25 mouse cellular contexts compared by ENCODE assay signal in genomic region chr9:70665372-70666145, GRCm38 (mm10). TPM values are rescaled to one million over a fixed set of nuclear protein-coding genes. Genes with fewer than 3 reads are reported as not detected.
A peak's percentile ranks its signal among the peaks of the same experiment; 100 is the strongest.
DNase-seq lines count a peak whose midpoint lies in the region; ATAC-seq and TF ChIP-seq lines count a peak whose summit lies in the region.
"Had no signal": no experiment of that assay in that cellular context is flagged by ENCODE, and none has a peak within 500 bp of the region (broad histone marks: within the 10 kb centered on the region; RNA-seq: fewer than 3 reads in every experiment).

No protein-coding gene starts in this region.

- TF ChIP-seq CTCF in hindbrain, postnatal 0 days (IDR thresholded peaks at IDR 0.05; ENCODE audit: low read depth) = no peak; the same call in 1 of the 2 replicates
- TF ChIP-seq CTCF in ES-Bruce4 (IDR thresholded peaks at IDR 0.05; ENCODE audit: low read depth, low read length) = peak; percentile 14

- ATAC-seq in hindbrain, postnatal 0 days = peak; percentile 61; the same call in 1 of the 2 replicates
- ATAC-seq: intestine, embryonic 16.5 days; midbrain, embryonic 13.5 days had no signal

- TF ChIP-seq POLR2A in ES-Bruce4 (IDR thresholded peaks at IDR 0.05; ENCODE audit: insufficient read depth, low read length) = no peak

- no peak overlapping the region for H3K4me2 ChIP-seq in hindbrain, postnatal 0 days (ENCODE audit: low read depth, low read length)
- H3K4me2 ChIP-seq: heart, embryonic 15.5 days; hindbrain, embryonic 15.5 days; kidney, embryonic 15.5 days; lung, embryonic 15.5 days; midbrain, embryonic 13.5 days; neural tube, embryonic 12.5 days had no signal

- no peak overlapping the region for H3K9ac ChIP-seq in hindbrain, postnatal 0 days (replicated peaks; ENCODE audit: low read length)
- H3K9ac ChIP-seq in ES-Bruce4 (ENCODE audit: low read depth, poor library complexity, severe bottlenecking) = no peak overlapping the region
- H3K9ac ChIP-seq: heart, embryonic 15.5 days; hindbrain, embryonic 15.5 days; kidney, embryonic 15.5 days; lung, embryonic 15.5 days; midbrain, embryonic 13.5 days; neural tube, embryonic 12.5 days had no signal

- WGBS in hindbrain, postnatal 0 days = 54% methylated on average over 16 of the region's 16 CpGs
- 76% methylated on average over 16 of the region's 16 CpGs for WGBS in hindbrain, embryonic 10.5 days

- no peaks in the 10 kb centered on the region for H3K4me1 ChIP-seq in hindbrain, postnatal 0 days (ENCODE audit: insufficient read depth, low read length)
- no peaks in the 10 kb centered on the region for H3K4me1 ChIP-seq in hindbrain, embryonic 10.5 days (replicated peaks)
- H3K4me1 ChIP-seq in ES-Bruce4 (ENCODE audit: control insufficient read depth, insufficient read depth, low read length) = no peaks in the 10 kb centered on the region
- H3K4me1 ChIP-seq: embryonic facial prominence, embryonic 10.5 days; hindbrain, embryonic 15.5 days; kidney, embryonic 15.5 days; limb, embryonic 10.5 days; lung, embryonic 15.5 days; midbrain, embryonic 13.5 days; neural tube, embryonic 12.5 days had no signal

- DNase-seq in hindbrain, postnatal 0 days (ENCODE audit: low spot score) = peak; percentile 66
- DNase-seq in hindbrain, embryonic 10.5 days (ENCODE audit: low spot score) = no peak
- peak; percentile 93 for DNase-seq in cerebellum, adult 11 months
- peak; percentile 97 for DNase-seq in cerebellum, adult 9-11 months
- DNase-seq in layer of hippocampus, adult 8-10 months (ENCODE audit: low spot score in 2 of 2) = no peak
- DNase-seq in kidney, adult 9 months = no peak
- no peak for DNase-seq in heart, postnatal 4 days
- DNase-seq: adrenal gland, adult 2 months; heart, postnatal 36 days; lung, postnatal 36 days; right cerebral cortex, postnatal 25 days; spleen, adult 18-20 months had no signal

- no peak overlapping the region for H3K4me3 ChIP-seq in hindbrain, postnatal 0 days (ENCODE audit: low read length)
- H3K4me3 ChIP-seq in hindbrain, embryonic 10.5 days = no peak overlapping the region
- H3K4me3 ChIP-seq in ES-Bruce4 (ENCODE audit: low read depth, low read length) = no peak overlapping the region
- H3K4me3 ChIP-seq: embryonic facial prominence, embryonic 10.5 days; heart, embryonic 15.5 days; hindbrain, embryonic 15.5 days; kidney, embryonic 15.5 days; left cerebral cortex, adult 2 months; limb, embryonic 10.5 days; lung, embryonic 15.5 days; megakaryocyte, embryonic 14.5 days; midbrain, embryonic 13.5 days; neural tube, embryonic 12.5 days had no signal

- H3K36me3 ChIP-seq in hindbrain, postnatal 0 days (ENCODE audit: insufficient read depth, low read length) = no peaks in the 10 kb centered on the region
- H3K36me3 ChIP-seq in hindbrain, embryonic 10.5 days = no peaks in the 10 kb centered on the region
- H3K36me3 ChIP-seq in ES-Bruce4 (ENCODE audit: control insufficient read depth, insufficient read depth, low read length, poor library complexity, severe bottlenecking) = no peaks in the 10 kb centered on the region
- H3K36me3 ChIP-seq: embryonic facial prominence, embryonic 10.5 days; heart, embryonic 15.5 days; hindbrain, embryonic 15.5 days; kidney, embryonic 15.5 days; limb, embryonic 10.5 days; lung, embryonic 15.5 days; midbrain, embryonic 13.5 days; neural tube, embryonic 12.5 days had no signal

- H3K27me3 ChIP-seq in hindbrain, postnatal 0 days (ENCODE audit: insufficient read depth, low read length) = no peaks in the 10 kb centered on the region
- no peaks in the 10 kb centered on the region for H3K27me3 ChIP-seq in hindbrain, embryonic 10.5 days (ENCODE audit: insufficient read depth, poor library complexity, severe bottlenecking)
- H3K27me3 ChIP-seq in ES-Bruce4 (ENCODE audit: control insufficient read depth, insufficient read depth, low read length, poor library complexity, severe bottlenecking) = no peaks in the 10 kb centered on the region
- H3K27me3 ChIP-seq: heart, embryonic 15.5 days; hindbrain, embryonic 15.5 days; kidney, embryonic 15.5 days; lung, embryonic 15.5 days; megakaryocyte, embryonic 14.5 days; midbrain, embryonic 13.5 days; neural tube, embryonic 12.5 days had no signal

- H3K9me3 ChIP-seq in hindbrain, postnatal 0 days (ENCODE audit: low read length) = no peaks in the 10 kb centered on the region
- H3K9me3 ChIP-seq in hindbrain, embryonic 10.5 days = no peaks in the 10 kb centered on the region
- H3K9me3 ChIP-seq in ES-Bruce4 (replicated peaks; ENCODE audit: control insufficient read depth, insufficient read depth, low read length, poor library complexity, severe bottlenecking) = no peaks in the 10 kb centered on the region
- H3K9me3 ChIP-seq: heart, embryonic 15.5 days; hindbrain, embryonic 15.5 days; limb, embryonic 10.5 days; lung, embryonic 15.5 days; midbrain, embryonic 13.5 days had no signal

- TF ChIP-seq EP300 in ES-Bruce4 (IDR thresholded peaks at IDR 0.05; ENCODE audit: insufficient read depth, low read depth, low read length) = no peak

- no peak overlapping the region; the same call in 1 of the 2 replicates for H3K27ac ChIP-seq in hindbrain, postnatal 0 days
- no peak overlapping the region for H3K27ac ChIP-seq in hindbrain, embryonic 10.5 days
- H3K27ac ChIP-seq in ES-Bruce4 (ENCODE audit: insufficient read depth, low read length) = no peak overlapping the region
- H3K27ac ChIP-seq: embryonic facial prominence, embryonic 10.5 days; heart, embryonic 15.5 days; hindbrain, embryonic 15.5 days; kidney, embryonic 15.5 days; left cerebral cortex, adult 2 months; limb, embryonic 10.5 days; lung, embryonic 15.5 days; midbrain, embryonic 13.5 days; neural tube, embryonic 12.5 days had no signal

RNA-seq across cellular contexts. Expression of gene Mindy2, which starts 8.6 kb away (rescaled TPM):
- total RNA-seq in hindbrain, postnatal 0 days (2014; rRNA removed) = 34.1 and 35.9 TPM in 2 replicates
- polyA plus RNA-seq in hindbrain, postnatal 0 days (2015; fragmentation: Nextera tagmentation; extraction: Ambion mirVana) = 19.6 and 20.4 TPM in 2 replicates
- 5.2 and 8.2 TPM in 2 replicates for polyA plus RNA-seq in hindbrain, embryonic 10.5 days (2016; fragmentation: Nextera tagmentation; extraction: Ambion mirVana)
- 3.5 and 4.0 TPM in 2 replicates for polyA plus RNA-seq in ES-Bruce4 (2011; ENCODE audit: insufficient read depth, insufficient read length, low read depth, missing spikeins)
- 10 to 100 TPM; 35.4 to 38.5 (median 35.6) TPM for total RNA-seq in layer of hippocampus, adult 8-10 months (2022)
- total RNA-seq in heart, postnatal 4 days (2021) = 10 to 100 TPM; 25.3 to 25.8 TPM

RNA-seq across cellular contexts. Expression of gene Gm10642, which starts 9.5 kb away (rescaled TPM):
- total RNA-seq in hindbrain, postnatal 0 days (2014; rRNA removed) = 1.9 and 4.4 TPM in 2 replicates
- polyA plus RNA-seq in hindbrain, postnatal 0 days (2015; fragmentation: Nextera tagmentation; extraction: Ambion mirVana) = 1.1 and 2.2 TPM in 2 replicates
- 0.24 and 0.52 TPM in 2 replicates for polyA plus RNA-seq in hindbrain, embryonic 10.5 days (2016; fragmentation: Nextera tagmentation; extraction: Ambion mirVana)
- not detected in 2 replicates for polyA plus RNA-seq in ES-Bruce4 (2011; ENCODE audit: insufficient read depth, insufficient read length, low read depth, missing spikeins)
- total RNA-seq in layer of hippocampus, adult 8-10 months (2022) = 1 to 10 TPM in 1 of 4 experiments, under 1 TPM in 3; 0.57 to 1.5 (median 0.79) TPM
- total RNA-seq in heart, postnatal 4 days (2021) = under 1 TPM; 0.47 to 0.67 TPM
- total RNA-seq: gastrocnemius, adult 18-20 months had no signal

RNA-seq across cellular contexts. Expression of gene Adam10, which starts 13.2 kb away (rescaled TPM):
- total RNA-seq in hindbrain, postnatal 0 days (2014; rRNA removed) = 13.4 and 16.9 TPM in 2 replicates
- 40.1 and 42.6 TPM in 2 replicates for polyA plus RNA-seq in hindbrain, postnatal 0 days (2015; fragmentation: Nextera tagmentation; extraction: Ambion mirVana)
- 52.2 and 62.8 TPM in 2 replicates for polyA plus RNA-seq in hindbrain, embryonic 10.5 days (2016; fragmentation: Nextera tagmentation; extraction: Ambion mirVana)
- polyA plus RNA-seq in ES-Bruce4 (2011; ENCODE audit: insufficient read depth, insufficient read length, low read depth, missing spikeins) = 31.4 and 34.8 TPM in 2 replicates
- 10 to 100 TPM; 69.4 to 79.6 (median 74.7) TPM for total RNA-seq in layer of hippocampus, adult 8-10 months (2022)
- total RNA-seq in heart, postnatal 4 days (2021) = 10 to 100 TPM; 71.4 to 78.4 TPM

Comparison
In these comparisons a context has a peak if more than half of its experiments do, and no peak if none do; other contexts are left out.
1. DNase-seq: peak in hindbrain, postnatal 0 days (single experiment), cerebellum, adult 11 months (single experiment) and cerebellum, adult 9-11 months (single experiment); none in hindbrain, embryonic 10.5 days (single experiment), layer of hippocampus, adult 8-10 months (0 of 2), kidney, adult 9 months (single experiment) and heart, postnatal 4 days (single experiment).